Mouse (Mus musculus): Measurements from ENCODE around the gene Rd3l. TPM values are rescaled to one million over a fixed set of nuclear protein-coding genes. Genes with fewer than 3 reads are reported as not detected.

The Rd3l gene
- polyA plus RNA-seq (2017; shearing (Covaris generic)), result not detected

DNA sequence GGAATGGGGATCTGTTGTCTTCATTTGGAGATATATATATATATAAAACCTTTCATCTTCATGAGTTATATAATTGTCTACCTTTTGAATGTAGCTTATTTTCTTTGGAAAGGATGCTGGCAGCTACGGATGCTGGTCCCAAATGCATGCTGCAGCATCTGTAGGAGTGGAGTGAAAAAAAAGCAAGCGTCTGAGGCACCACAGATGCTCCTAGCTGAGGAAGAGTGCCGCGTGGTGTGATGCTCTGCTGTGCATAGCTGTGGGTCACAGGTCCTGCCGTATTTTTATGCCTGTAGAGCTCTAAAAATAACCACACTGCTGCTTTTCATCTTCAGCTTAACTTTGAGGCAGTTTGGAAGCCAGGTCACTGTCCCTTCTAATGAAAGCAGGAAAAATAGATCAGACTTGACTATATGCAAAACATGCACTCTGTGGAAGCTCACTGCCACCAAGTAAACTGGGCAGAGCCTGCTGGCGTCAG lies at the start of gene Rd3l:
Rd3l (minus strand) TSS at position 431 of the 481 bp plus-strand sequence.

DNA sequence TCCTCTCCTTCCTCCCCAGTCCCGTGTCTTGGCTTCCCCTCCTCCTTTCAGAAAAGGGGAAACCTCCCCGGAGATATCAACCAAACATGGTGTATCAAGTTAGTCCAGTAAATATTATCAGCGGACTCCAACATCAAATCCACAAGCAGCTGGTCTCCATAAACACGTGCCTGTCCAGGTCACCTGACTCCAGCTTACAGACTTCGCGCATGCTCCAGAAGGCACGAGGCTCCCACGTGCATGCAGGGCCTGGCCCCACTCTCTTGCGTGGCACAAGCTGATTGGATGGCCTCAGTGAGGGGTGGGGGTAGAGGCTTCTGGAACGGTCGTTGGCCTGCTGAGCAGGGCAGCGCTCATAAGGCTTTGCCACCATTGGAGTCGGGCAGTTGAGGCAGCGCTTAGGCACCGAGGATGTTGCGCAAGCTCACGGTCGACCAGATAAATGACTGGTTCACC lies 9.9 kb downstream of the Rd3l start, which contains the start of gene Tdrd9:
Tdrd9 (plus strand) TSS at position 329 of the 456 bp plus-strand sequence.

DNA sequence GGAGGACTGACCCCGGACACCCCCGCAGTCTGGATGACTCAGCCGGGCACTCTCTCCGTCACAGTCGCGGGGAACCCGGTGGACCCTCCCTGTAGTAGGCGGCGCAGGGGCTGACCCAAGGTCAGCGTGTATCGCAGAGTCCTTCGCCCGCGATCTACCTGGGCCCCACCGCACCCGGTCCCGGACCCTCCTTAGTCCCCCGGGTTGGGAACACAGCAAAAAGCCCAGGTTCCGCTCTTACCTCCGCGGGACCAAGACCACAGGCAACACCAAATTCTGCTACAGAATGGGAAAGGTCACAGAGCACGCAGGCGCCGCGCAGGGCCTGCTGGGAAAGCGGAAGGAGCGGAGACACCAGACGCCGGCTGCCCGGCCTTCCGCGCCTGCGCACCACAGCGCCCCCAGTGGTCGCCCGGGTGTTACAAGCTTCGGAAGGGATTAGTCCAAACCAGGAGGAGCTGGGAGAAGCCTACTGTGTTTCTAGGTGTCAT lies 14.4 kb downstream of the Rd3l start, which contains the start of gene Atp5mpl:
Atp5mpl (minus strand) TSS at position 295 of the 491 bp plus-strand sequence.

Other genes starting within 250 kb of the Rd3l start
- 10 to 100 TPM; 48.7 to 50.6 TPM for gene Klc1, start 222.5 kb downstream of the Rd3l start, polyA plus RNA-seq (2017; shearing (Covaris generic))
- 1 to 10 TPM; 2.9 to 6.4 TPM for gene Xrcc3, start 167.4 kb downstream of the Rd3l start, polyA plus RNA-seq (2017; shearing (Covaris generic))
- 1 to 10 TPM; 5.4 to 6.0 TPM for gene Zfyve21, start 167.1 kb downstream of the Rd3l start, polyA plus RNA-seq (2017; shearing (Covaris generic))
- gene Ppp1r13b, start 73.2 kb downstream of the Rd3l start, polyA plus RNA-seq (2017; shearing (Covaris generic)), result 10 to 100 TPM; 63.0 to 79.4 TPM
- gene Atp5mpl, start 14.3 kb downstream of the Rd3l start, polyA plus RNA-seq (2017; shearing (Covaris generic)), result 100 to 1,000 TPM; 177 to 189 TPM
- gene Tdrd9, start 9.8 kb downstream of the Rd3l start, polyA plus RNA-seq (2017; shearing (Covaris generic)), result under 1 TPM; 0.29 to 0.47 TPM
- gene Aspg, start 125.4 kb upstream of the Rd3l start, polyA plus RNA-seq (2017; shearing (Covaris generic)), result 1 to 10 TPM in 1 of 2 experiments, not detected in 1; 1.2 TPM
- under 1 TPM; 0.06 to 0.92 TPM for gene Kif26a, start 164.9 kb upstream of the Rd3l start, polyA plus RNA-seq (2017; shearing (Covaris generic))